Mouse (Mus musculus) kidney, embryonic 16.5 days (tissue): Measurements from ENCODE around the gene Phf13. TPM values are rescaled to one million over a fixed set of nuclear protein-coding genes. Genes with fewer than 3 reads are reported as not detected.

Experiments used
- ATAC-seq: fragments of 200-750 bp; cut with Nextera tagmentation; 2 replicates; pipeline ENCODE4 v1.8.0; 2017; ENCODE audit warnings: moderate TSS enrichment; ENCODE audit not compliant: low FRiP score, low TSS enrichment
- H3K27ac ChIP-seq: fragments of 300-500 bp; sonication (generic); 2 replicates; pipeline ENCODE4 v1.5.1; 2014; ENCODE audit warnings: low read length
- H3K27me3 ChIP-seq: fragments of 300-500 bp; sonication (generic); 2 replicates; pipeline ENCODE4 v1.6.1; 2014; ENCODE audit warnings: low read length, control low read depth, mixed read lengths; ENCODE audit not compliant: insufficient read depth
- H3K36me3 ChIP-seq: fragments of 300-500 bp; sonication (generic); 2 replicates; pipeline ENCODE4 v1.6.1; 2014; ENCODE audit warnings: low read length, control low read depth, mixed read lengths; ENCODE audit not compliant: insufficient read depth
- H3K4me1 ChIP-seq: fragments of 300-500 bp; sonication (generic); 2 replicates; pipeline ENCODE4 v1.6.1; 2014; ENCODE audit warnings: low read length, control low read depth, mixed read lengths; ENCODE audit not compliant: insufficient read depth
- H3K4me2 ChIP-seq: fragments of 300-500 bp; sonication (generic); replicated peaks from 2 replicates; pipeline ENCODE4 v1.6.1; 2014; ENCODE audit warnings: low read depth, low read length
- H3K4me3 ChIP-seq: fragments of 300-500 bp; sonication (generic); 2 replicates; pipeline ENCODE4 v1.5.1; 2014; ENCODE audit warnings: mild to moderate bottlenecking, low read length
- H3K9ac ChIP-seq: fragments of 300-500 bp; sonication (generic); replicated peaks from 2 replicates; pipeline ENCODE4 v1.6.1; 2014; ENCODE audit warnings: low read length
- H3K9me3 ChIP-seq: fragments of 300-500 bp; sonication (generic); 2 replicates; pipeline ENCODE4 v1.6.1; 2016; ENCODE audit warnings: low read length, control low read depth
- whole genome bisulfite sequencing: fragments of 180-500 bp; shearing (Covaris S2); extraction: QIAGEN DNeasy Blood & Tissue Kit; methylation state at CpG from one replicate; pipeline ENCODE4 v1.1.7; 2014; 5-methylcytosine and 5-hydroxymethylcytosine counted together
- polyA plus RNA-seq: library from polyadenylated mRNA; unstranded; fragments of >200 nt; fragmentation: Nextera tagmentation; extraction: Ambion mirVana; gene quantifications from 2 replicates; pipeline ENCODE4 v1.2.1, GENCODE M21; 2015

Gene Phf13
- polyA plus RNA-seq, 1 experiment from 2014 or later = 31.2 TPM

DNA sequence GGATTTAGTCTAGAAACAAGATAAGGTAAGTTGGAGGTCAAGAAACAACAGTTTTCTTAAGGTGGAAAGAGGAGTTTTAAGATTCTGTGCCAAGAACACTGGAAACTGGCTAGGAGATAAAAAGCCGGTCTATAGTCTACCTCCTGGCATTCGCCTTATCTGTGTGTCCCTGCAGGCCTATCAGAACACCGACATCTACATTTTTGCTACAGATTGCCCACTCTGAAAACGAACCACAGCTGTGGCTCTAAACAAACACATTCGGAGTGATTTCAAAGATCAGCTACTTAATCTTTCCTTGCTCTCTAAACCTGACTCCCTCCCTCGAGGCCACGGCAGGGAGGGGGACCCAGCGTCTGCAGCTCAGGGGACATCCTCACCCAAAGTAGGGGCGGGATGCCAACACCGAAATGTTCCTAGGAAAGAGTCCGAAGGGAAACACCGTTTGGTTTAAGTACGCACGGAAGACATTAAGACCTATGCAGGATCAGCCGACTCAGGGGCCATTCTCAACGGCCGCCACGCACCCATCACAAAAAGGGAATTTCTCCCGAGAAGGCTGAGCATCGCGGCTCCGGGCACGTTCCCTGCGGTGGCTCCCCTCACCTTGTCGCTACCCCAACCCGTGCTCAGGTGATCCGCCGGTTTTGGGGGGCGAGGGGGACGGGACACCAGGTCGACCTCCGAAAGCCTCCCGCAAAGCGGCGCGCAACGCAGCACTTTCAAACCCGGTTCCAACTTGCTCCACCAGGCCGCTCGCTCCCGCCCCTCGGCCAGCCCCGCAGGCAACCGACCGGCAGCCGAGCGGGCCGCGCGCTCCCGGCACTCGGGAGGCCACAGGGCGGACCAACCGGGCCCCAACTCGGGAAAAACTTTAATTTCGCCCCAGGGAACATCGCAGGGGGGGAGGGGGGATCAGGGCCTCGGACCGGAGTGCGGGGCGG is 1.6 kb downstream of the Phf13 start:
- ATAC-seq = no peak
- peaks cover 27% of the 10 kb centered on the region for H3K4me1 ChIP-seq
- H3K4me2 ChIP-seq = peak overlapping the region; percentile 92
- H3K36me3 ChIP-seq = peaks cover 30% of the 10 kb centered on the region
- peak overlapping the region; percentile 87 for H3K27ac ChIP-seq
- peak overlapping the region; percentile 96 for H3K9ac ChIP-seq
- H3K4me3 ChIP-seq = peak overlapping the region; percentile 92
- WGBS = 1% methylated on average over 59 of the region's 61 CpGs
- H3K9me3 ChIP-seq = no peaks in the 10 kb centered on the region
- H3K27me3 ChIP-seq = no peaks in the 10 kb centered on the region

DNA sequence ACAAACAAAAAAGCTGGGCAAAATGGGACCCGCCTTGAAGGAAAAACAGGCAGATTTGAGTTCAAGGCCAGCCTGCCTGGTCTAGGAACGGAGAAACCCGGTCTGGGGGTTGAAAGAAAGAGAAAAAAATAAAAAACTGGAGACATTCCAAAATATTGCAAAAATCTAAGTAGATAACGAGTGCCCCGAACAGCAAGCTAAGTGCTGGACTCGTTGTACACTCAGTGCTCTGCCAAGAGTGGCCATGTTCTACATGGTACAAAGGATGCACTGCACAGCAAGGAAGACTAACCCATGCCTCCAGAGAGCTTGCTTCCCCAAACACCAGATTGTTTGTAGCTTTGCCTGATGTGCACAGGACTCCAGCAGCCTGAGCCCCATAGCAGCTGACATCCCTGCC is 3.0 kb downstream of the Phf13 start:
- H3K27me3 ChIP-seq = no peaks in the 10 kb centered on the region
- H3K4me2 ChIP-seq = no peak overlapping the region
- H3K9ac ChIP-seq = no peak overlapping the region
- H3K36me3 ChIP-seq = peaks cover 30% of the 10 kb centered on the region
- no peaks in the 10 kb centered on the region for H3K9me3 ChIP-seq
- no peak for ATAC-seq
- no peak overlapping the region for H3K4me3 ChIP-seq
- no peak overlapping the region for H3K27ac ChIP-seq
- WGBS = 78% methylated on average over 6 of the region's 6 CpGs
- peaks cover 36% of the 10 kb centered on the region for H3K4me1 ChIP-seq

DNA sequence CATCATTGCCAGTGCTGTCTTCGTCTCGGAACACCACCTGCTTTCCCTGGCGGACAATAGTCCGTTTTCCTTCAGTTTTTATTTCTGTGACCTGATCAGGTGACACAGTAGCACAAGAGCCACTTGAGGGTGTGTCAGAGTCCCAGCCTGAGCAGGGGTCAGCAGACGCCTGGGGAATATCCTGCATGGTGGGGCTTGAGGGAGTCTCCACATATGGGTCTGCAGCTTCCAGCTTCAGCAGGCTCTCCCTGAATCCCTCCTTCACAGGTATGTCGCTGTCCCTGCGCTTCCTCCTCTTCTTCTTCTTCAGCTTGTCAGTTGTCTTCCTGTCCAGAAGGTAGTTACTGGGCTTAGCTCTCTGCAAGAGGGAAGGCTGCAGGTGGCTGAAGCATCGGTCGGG is 4.0 kb downstream of the Phf13 start:
- no peak for ATAC-seq
- 91% methylated on average over 9 of the region's 9 CpGs for WGBS

DNA sequence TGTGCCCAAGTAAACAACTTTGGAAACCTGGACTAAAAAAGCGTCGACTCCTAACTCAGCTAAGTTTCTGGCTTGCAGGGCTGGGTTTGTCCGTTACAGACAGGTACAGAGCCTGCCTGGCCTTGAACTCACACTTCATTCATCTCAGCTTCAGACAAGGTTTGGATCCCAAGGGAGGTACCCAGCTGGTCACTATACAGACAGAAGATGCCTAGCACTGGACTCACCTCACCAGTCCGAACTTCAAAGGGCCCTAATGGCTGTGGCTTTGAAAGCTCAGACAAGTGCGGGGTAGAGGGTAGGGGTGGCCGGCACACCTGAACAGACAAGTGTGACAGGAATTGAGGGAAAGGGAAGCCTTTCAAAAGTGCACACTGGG is 7.0 kb downstream of the Phf13 start:
- no peaks in the 10 kb centered on the region for H3K27me3 ChIP-seq
- H3K4me1 ChIP-seq = peaks cover 42% of the 10 kb centered on the region
- H3K27ac ChIP-seq = peak overlapping the region; percentile 78
- no peak; the same call in 1 of the 2 replicates for ATAC-seq
- H3K4me3 ChIP-seq = peak overlapping the region; percentile 77
- H3K36me3 ChIP-seq = peaks cover 34% of the 10 kb centered on the region
- H3K9me3 ChIP-seq = no peaks in the 10 kb centered on the region
- WGBS = 26% methylated on average over 6 of the region's 6 CpGs
- peak overlapping the region; percentile 83 for H3K4me2 ChIP-seq
- peak overlapping the region; percentile 83 for H3K9ac ChIP-seq

More for the DNA sequence above, 4.0 kb downstream of the Phf13 start:
- no peak overlapping the region for H3K4me3 ChIP-seq
- H3K36me3 ChIP-seq = peaks cover 30% of the 10 kb centered on the region
- H3K27me3 ChIP-seq = no peaks in the 10 kb centered on the region
- no peak overlapping the region for H3K27ac ChIP-seq
- no peak overlapping the region for H3K4me2 ChIP-seq
- no peak overlapping the region for H3K9ac ChIP-seq
- H3K9me3 ChIP-seq = no peaks in the 10 kb centered on the region
- H3K4me1 ChIP-seq = peaks cover 38% of the 10 kb centered on the region

DNA sequence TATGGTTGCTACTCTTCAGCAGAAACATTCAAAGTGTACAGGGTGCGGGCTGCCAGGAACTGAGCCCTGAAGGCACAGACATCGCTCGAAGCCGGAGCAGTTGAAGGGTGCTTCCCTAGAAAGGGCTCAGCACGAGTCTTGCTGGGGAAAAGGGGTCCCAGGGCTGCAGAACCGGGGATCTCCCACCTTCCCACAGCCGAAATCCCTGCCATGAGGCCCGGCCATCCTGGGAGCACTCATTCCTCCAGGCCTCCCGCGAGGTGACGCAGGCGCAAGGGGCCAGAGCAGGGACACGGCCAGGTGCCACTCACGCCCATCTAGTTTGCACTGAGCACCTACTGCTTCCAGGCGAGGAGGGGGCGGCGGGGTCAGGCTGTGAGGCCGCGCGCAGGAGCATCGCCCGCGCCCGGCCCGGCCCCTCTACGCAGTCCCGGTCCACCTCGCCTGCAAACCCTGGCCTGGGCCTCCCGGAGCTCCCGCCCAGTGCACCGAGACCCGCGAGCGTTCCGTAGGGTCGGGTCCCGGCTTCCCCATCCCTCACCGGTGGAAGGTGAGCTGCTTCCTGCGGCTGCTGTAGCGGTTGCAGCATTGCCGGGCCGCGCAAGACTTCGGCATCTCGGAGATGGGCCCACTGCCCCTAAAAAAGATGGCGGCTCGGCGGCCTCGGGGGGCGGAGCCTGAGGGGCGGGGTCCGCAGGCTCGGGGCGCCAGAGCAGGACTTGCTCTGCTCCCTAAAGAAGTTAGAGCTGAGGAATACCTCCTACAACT is 7.5 kb downstream of the Phf13 start, which contains the start of gene Thap3:
Thap3 (minus strand) TSS at position 656 of the 768 bp plus-strand sequence.
- WGBS = under 1% methylated on average over 52 of the region's 54 CpGs
- peak; percentile 73 for ATAC-seq
- H3K4me2 ChIP-seq = peak within 1 kb of the TSS; percentile 83

DNA sequence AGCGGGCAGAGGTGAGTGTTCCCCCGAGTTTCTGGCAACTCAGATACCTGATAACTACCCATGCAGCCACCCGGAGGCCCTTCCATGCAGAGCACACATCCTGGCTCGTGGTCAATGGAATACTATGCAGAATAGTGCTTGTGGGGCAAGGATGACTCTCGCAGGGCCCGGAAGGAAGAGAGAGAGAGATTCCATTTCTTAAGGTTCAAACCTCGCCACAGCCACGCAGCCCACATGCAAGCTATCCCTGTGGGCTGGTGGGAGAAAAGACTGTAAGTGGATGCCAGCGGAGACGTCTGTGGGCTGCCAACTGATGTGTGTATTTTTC is 8.1 kb downstream of the Phf13 start:
- Histone ChIP-seq H3K4me3 (peak overlapping the region; percentile 77), H3K4me2 (peak overlapping the region; percentile 83), H3K27ac (peak overlapping the region; percentile 78), H3K4me1 (peaks cover 39% of the 10 kb centered on the region), H3K9ac (peak overlapping the region; percentile 83), H3K27me3 (no peaks in the 10 kb centered on the region), H3K36me3 (peaks cover 35% of the 10 kb centered on the region), H3K9me3 (no peaks in the 10 kb centered on the region)
- ATAC-seq = no peak
- 24% methylated on average over 10 of the region's 10 CpGs for WGBS

More for the DNA sequence above, 7.5 kb downstream of the Phf13 start, which contains the start of gene Thap3:
- Histone ChIP-seq H3K4me1 (peaks cover 42% of the 10 kb centered on the region), H3K36me3 (peaks cover 34% of the 10 kb centered on the region), H3K9me3 (no peaks in the 10 kb centered on the region), H3K9ac (peak within 1 kb of the TSS; percentile 83), H3K27ac (peak within 1 kb of the TSS; percentile 78), H3K4me3 (peak within 1 kb of the TSS; percentile 77), H3K27me3 (no peaks in the 10 kb centered on the region)

DNA sequence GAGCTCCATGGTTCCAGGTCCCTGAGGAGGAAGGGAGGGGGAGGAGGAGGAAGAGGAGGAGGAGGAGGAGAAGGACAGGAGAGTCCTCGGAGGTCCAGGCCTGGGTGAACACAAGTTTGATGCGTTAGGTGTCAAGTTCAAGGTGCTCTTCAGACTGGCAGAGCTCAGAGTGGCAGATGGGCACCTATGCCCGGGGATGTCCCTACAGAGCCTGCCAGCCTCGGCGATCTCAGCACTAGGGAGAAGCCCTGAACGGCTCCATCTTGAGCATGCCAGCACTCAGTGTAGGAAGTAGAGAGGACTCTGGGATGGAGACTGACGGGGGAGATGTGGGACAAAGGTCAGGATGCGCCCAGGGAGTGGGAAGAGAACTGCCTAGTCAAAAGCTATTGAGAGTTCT is 9.4 kb downstream of the Phf13 start:
- ATAC-seq = no peak
- 61% methylated on average over 8 of the region's 8 CpGs for WGBS
- no peak overlapping the region for H3K4me3 ChIP-seq
- no peak overlapping the region for H3K4me2 ChIP-seq
- H3K27me3 ChIP-seq = no peaks in the 10 kb centered on the region
- H3K9me3 ChIP-seq = no peaks in the 10 kb centered on the region
- H3K9ac ChIP-seq = 0 out of 2 replicates have a peak overlapping the region, but pooled peaks have one; percentile 3
- H3K4me1 ChIP-seq = peaks cover 39% of the 10 kb centered on the region
- H3K36me3 ChIP-seq = peaks cover 26% of the 10 kb centered on the region
- no peak overlapping the region for H3K27ac ChIP-seq

DNA sequence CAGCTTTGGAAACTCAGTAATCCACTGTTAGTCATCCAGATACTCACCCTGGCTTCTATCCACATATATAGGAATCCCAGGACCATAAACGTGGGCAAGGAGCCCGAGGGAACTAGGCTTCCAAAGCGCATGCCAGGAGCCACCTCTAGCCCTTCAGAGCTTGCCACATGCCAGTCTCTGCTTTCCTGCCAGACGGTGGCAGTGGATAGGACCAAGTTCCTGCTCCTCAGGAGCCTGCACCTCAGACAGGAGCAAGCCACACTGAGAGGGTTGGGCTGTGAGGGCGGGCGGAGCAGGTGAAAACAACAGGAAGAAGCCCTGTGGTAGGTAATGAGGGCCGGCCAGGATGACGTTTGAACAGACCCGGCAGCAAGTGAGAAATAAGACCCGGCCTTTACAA is 10.2 kb downstream of the Phf13 start:
- peaks cover 39% of the 10 kb centered on the region for H3K4me1 ChIP-seq
- no peaks in the 10 kb centered on the region for H3K27me3 ChIP-seq
- no peak overlapping the region for H3K4me2 ChIP-seq

DNA sequence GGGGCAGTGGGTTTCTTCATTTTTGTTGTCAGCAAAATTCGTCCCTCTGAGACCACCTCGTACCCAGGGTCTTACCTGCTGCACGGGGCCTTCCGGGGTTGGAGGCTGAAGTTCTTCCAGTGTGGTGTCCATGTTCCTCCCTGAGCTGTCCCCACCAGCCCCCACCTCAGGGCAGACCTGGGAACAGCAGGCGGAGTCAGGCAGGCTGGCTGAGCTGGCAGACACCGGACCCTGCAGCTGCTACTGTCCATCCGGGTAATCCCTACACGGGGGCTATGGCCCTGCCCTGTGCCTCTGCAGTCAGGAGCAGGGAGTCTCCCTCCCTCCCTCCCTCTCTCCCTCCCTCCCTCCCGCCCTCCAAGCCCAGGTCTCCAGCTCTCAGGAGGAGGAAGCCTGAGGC is 12.5 kb downstream of the Phf13 start:
- peak; percentile 58 for ATAC-seq
- Histone ChIP-seq H3K9me3 (no peaks in the 10 kb centered on the region), H3K4me2 (no peak overlapping the region), H3K27ac (no peak overlapping the region), H3K36me3 (peaks cover 19% of the 10 kb centered on the region; the same call in 1 of the 2 replicates), H3K4me3 (no peak overlapping the region), H3K4me1 (peaks cover 29% of the 10 kb centered on the region), H3K9ac (peak overlapping the region; percentile 53), H3K27me3 (no peaks in the 10 kb centered on the region)
- WGBS = 32% methylated on average over 8 of the region's 9 CpGs

More for the DNA sequence above, 10.2 kb downstream of the Phf13 start:
- H3K27ac ChIP-seq = no peak overlapping the region
- no peaks in the 10 kb centered on the region for H3K9me3 ChIP-seq
- WGBS = 27% methylated on average over 10 of the region's 10 CpGs
- H3K4me3 ChIP-seq = no peak overlapping the region
- no peak overlapping the region for H3K9ac ChIP-seq
- H3K36me3 ChIP-seq = peaks cover 21% of the 10 kb centered on the region; the same call in 1 of the 2 replicates
- ATAC-seq = no peak
